Mouse (Mus musculus): Measurements from ENCODE around the gene Ubap1l.

DNA sequence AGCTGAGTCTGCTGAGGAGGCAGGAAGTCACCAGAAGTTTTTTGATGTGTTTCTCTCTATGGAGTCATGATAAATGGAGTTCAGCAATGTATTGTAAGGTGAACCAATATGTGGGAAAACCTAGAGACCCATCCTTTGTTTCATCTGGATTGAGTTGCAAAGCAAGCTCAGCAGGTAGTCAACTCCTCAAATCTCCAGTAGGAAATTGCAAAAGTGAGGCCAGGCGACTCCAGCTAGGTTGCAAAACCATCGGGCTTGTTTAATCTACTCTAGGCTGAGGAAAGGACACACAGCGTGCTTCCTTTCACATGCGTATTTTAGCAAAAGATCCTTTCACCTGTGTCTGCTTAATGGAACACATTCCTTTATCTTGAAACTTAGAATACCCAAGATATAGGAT lies 21.7 kb upstream of the Ubap1l start:
- TF ChIP-seq CTCF (IDR thresholded peaks at IDR 0.05; ENCODE audit: control insufficient read depth, insufficient read depth, insufficient replicate concordance, low read depth, low read length), result no peak
- TF ChIP-seq POLR2A (IDR thresholded peaks at IDR 0.05; ENCODE audit: control insufficient read depth, low read depth, low read length), result no peak
